Mouse (Mus musculus) heart, embryonic 12.5 days (tissue): ENCODE data around the gene Sult1a1. TPM values are rescaled to one million over a fixed set of nuclear protein-coding genes. Genes with fewer than 3 reads are reported as not detected.
"Not testable (repeated sequence)": the region's sequence is repeated elsewhere in the genome, so short reads cannot be mapped to it uniquely, and the experiment has no call there.

ENCODE experiments used
- ATAC-seq: fragments of 200-750 bp; cut with Nextera tagmentation; 2 replicates; pipeline ENCODE4 v1.8.0; 2017; ENCODE audit warnings: moderate TSS enrichment, moderate library complexity; ENCODE audit not compliant: insufficient number of reproducible peaks, low FRiP score
- H3K27ac ChIP-seq: fragments of 300-500 bp; sonication (generic); 2 replicates; pipeline ENCODE4 v1.5.1; 2016; ENCODE audit warnings: mild to moderate bottlenecking, moderate library complexity; ENCODE audit not compliant: poor library complexity, severe bottlenecking
- H3K27me3 ChIP-seq: fragments of 300-500 bp; sonication (generic); replicated peaks from 2 replicates; pipeline ENCODE4 v1.6.1; 2016; ENCODE audit warnings: mild to moderate bottlenecking, moderate library complexity
- H3K36me3 ChIP-seq: fragments of 300-500 bp; sonication (generic); 2 replicates; pipeline ENCODE4 v1.6.1; 2016; ENCODE audit warnings: mild to moderate bottlenecking, moderate library complexity
- H3K4me1 ChIP-seq: fragments of 300-500 bp; sonication (generic); replicated peaks from 2 replicates; pipeline ENCODE4 v1.6.1; 2016; ENCODE audit warnings: mild to moderate bottlenecking
- H3K4me2 ChIP-seq: fragments of 300-500 bp; sonication (generic); 2 replicates; pipeline ENCODE4 v1.6.1; 2016; ENCODE audit warnings: mild to moderate bottlenecking, moderate library complexity
- H3K4me3 ChIP-seq: fragments of 300-500 bp; sonication (generic); 2 replicates; pipeline ENCODE4 v1.5.1; 2016; ENCODE audit warnings: mild to moderate bottlenecking
- H3K9ac ChIP-seq: fragments of 300-500 bp; sonication (generic); 2 replicates; pipeline ENCODE4 v1.6.1; 2016; ENCODE audit warnings: mild to moderate bottlenecking, moderate library complexity
- H3K9me3 ChIP-seq: fragments of 300-500 bp; sonication (generic); replicated peaks from 2 replicates; pipeline ENCODE4 v1.6.1; 2016; ENCODE audit warnings: mild to moderate bottlenecking, moderate library complexity
- WGBS: fragments of 180-500 bp; shearing (Covaris S2); methylation state at CpG from one replicate; pipeline ENCODE4 v1.1.7; 2016; 5-methylcytosine and 5-hydroxymethylcytosine counted together
- polyA plus RNA-seq: library from polyadenylated mRNA; unstranded; fragments of >200 nt; fragmentation: Nextera tagmentation; extraction: Ambion mirVana; gene quantifications from 2 replicates; pipeline ENCODE4 v1.2.1, GENCODE M21; 2016

Sult1a1 gene
- polyA plus RNA-seq, 1 experiment from 2014 or later, result 3.7 TPM

DNA sequence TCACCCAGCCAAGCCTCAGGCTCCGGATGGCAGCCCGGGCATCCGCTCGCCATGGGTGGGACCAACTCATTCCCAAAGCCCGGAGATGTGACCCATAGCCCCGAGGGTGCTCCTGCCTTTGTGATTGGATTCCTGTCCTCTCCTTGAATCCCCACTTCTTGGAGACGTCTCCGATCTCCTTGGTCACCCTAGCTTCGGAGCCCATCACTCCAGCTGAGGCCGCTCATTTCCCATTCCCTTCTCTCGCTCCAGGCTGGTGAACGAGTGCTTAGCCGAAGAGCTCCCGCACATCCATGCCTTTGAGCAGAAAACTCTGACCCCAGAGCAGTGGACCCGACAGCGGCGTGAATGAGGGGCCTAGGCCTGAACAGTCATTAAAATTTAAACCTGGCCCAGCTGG lies 20.1 kb upstream of the Sult1a1 start:
- WGBS, result 4% methylated on average over 17 of the region's 17 CpGs
- Histone ChIP-seq H3K36me3 (peaks cover 15% of the 10 kb centered on the region), H3K4me1 (peaks cover 21% of the 10 kb centered on the region), H3K27me3 (no peaks in the 10 kb centered on the region), H3K4me2 (peak overlapping the region; percentile 82), H3K9ac (peak overlapping the region; percentile 93), H3K27ac (0 out of 2 replicates have a peak overlapping the region, but pooled peaks have one; percentile 95), H3K4me3 (peak overlapping the region; percentile 87), H3K9me3 (no peaks in the 10 kb centered on the region)
- no peak for ATAC-seq

DNA sequence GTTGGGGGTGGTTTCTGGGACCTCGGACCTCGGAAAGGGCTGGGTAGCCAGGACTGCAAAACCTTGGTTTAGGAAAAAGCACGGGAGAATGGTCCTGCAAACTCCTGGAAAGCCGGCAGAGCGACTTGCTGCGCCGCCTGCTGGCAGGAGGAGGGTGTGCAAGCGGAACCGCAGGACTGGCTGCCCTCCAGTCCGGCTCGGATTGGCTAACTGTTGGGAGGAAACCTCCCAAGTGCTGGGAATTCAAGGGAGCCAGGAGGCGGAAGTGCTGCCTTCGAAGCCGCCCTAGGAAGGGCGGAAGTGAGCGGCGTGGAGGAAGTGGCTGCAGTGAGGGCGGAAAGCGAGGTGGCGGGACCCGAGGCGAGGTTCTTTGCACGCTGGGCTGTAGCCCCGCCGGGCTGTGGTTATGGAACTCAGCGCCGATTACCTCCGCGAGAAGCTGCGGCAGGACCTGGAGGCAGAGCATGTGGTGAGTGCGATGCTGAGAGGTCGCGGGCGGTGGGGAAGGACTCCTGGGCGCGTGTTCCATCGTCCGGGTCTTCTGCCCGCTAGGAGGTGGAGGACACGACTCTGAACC lies 19.5 kb upstream of the Sult1a1 start, which contains the start of gene Slx1b:
Gene Slx1b, minus strand, starts transcription at position 154 of the 577 bp plus-strand sequence.
- peak; percentile 97 for ATAC-seq
- Histone ChIP-seq H3K27ac (peak within 1 kb of the TSS; percentile 95), H3K27me3 (no peaks in the 10 kb centered on the region), H3K4me2 (peak within 1 kb of the TSS; percentile 82), H3K4me1 (peaks cover 18% of the 10 kb centered on the region), H3K4me3 (peak within 1 kb of the TSS; percentile 87), H3K9me3 (no peaks in the 10 kb centered on the region), H3K9ac (peak within 1 kb of the TSS; percentile 93), H3K36me3 (peaks cover 21% of the 10 kb centered on the region)
- WGBS, result under 1% methylated on average over 40 of the region's 40 CpGs

DNA sequence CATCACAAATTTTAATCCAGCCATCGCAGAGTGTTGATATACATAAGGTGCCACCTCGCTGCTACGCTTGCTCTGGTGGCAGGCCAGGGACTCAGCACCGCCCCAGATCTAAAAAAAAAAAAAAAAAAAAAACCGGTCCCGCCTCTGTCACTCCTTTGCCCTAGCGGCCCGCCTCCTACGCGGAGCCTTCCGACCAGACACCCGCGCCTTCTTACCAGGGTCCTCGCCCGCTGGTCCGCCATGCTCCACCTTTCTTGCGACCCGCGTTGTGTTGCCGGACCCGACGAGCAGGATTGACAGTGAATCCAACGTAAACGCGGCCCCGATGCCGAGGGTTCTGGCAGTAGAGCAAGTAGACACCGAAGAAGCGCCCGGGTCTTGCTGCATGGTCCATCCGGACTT lies 19.0 kb upstream of the Sult1a1 start, which contains the start of gene Bola2:
Gene Bola2, plus strand, starts transcription at position 192 of the 402 bp plus-strand sequence.
- peak within 1 kb of the TSS; percentile 95 for H3K27ac ChIP-seq
- peak; percentile 82 for ATAC-seq
- under 1% methylated on average over 31 of the region's 31 CpGs for WGBS
- H3K36me3 ChIP-seq, result peaks cover 23% of the 10 kb centered on the region
- H3K27me3 ChIP-seq, result no peaks in the 10 kb centered on the region
- H3K4me3 ChIP-seq, result peak within 1 kb of the TSS; percentile 87
- no peaks in the 10 kb centered on the region for H3K9me3 ChIP-seq
- H3K4me1 ChIP-seq, result peaks cover 16% of the 10 kb centered on the region
- peak within 1 kb of the TSS; percentile 93 for H3K9ac ChIP-seq
- H3K4me2 ChIP-seq, result peak within 1 kb of the TSS; percentile 82

DNA sequence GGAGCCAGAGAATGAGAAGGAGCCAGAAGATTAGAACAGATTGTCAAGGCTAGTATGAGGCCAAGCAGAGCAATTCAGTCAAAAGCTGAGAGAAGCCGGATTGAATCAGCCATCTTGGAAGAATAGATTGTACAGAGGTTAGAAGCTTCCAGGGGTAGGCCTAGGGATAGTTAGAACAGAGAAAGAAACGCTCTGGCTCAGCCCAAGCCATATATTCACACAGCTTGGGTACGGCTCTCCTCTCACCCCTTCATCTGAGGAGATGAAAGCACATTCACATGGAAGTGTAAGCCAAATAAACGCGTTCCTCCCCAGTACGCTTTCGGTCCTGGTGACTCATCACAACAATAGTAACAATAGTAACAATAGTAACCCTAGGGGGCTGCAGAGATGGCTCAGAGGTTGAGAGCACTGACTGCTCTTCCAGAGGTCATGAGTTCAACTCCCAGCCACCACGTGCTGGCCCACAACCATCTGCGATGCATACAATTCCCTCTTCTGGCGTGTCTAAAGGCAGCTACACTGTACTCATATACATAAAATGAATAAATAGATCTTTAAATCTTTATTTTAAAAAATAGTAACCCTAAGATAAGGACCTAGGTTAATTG lies 18.3 kb upstream of the Sult1a1 start:
- Histone ChIP-seq H3K9me3 (no peaks in the 10 kb centered on the region), H3K4me1 (peaks cover 13% of the 10 kb centered on the region), H3K4me3 (peak overlapping the region; percentile 87), H3K36me3 (peaks cover 29% of the 10 kb centered on the region), H3K9ac (no peak overlapping the region), H3K4me2 (peak overlapping the region; percentile 82), H3K27me3 (no peaks in the 10 kb centered on the region), H3K27ac (no peak overlapping the region)
- 54% methylated on average over 10 of the region's 10 CpGs for WGBS
- no peak for ATAC-seq

DNA sequence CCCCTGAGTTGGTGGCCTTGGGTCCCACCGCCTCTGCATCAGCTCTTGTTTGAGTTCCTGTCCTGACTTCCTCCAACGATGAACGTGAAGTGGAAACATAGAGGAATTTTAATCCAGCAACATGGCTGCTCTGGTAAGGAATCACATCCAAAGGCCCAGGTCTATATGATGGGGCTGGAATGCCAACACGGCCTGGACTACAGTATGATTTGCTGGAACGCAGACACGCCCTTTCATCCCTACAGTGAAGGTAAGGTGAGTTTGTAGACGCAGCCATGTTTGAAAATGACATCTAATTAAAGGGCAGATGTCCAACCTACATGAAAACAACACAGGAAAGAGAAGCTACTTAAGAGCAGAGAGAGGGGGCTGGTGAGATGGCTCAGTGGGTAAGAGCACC lies 17.5 kb upstream of the Sult1a1 start:
- H3K27me3 ChIP-seq, result no peaks in the 10 kb centered on the region
- no peak overlapping the region for H3K4me3 ChIP-seq
- no peak overlapping the region for H3K4me2 ChIP-seq
- no peak for ATAC-seq
- 87% methylated on average over 7 of the region's 7 CpGs for WGBS
- peaks cover 30% of the 10 kb centered on the region for H3K36me3 ChIP-seq
- no peaks in the 10 kb centered on the region for H3K9me3 ChIP-seq
- no peak overlapping the region for H3K27ac ChIP-seq
- no peak overlapping the region for H3K9ac ChIP-seq
- H3K4me1 ChIP-seq, result peaks cover 13% of the 10 kb centered on the region

DNA sequence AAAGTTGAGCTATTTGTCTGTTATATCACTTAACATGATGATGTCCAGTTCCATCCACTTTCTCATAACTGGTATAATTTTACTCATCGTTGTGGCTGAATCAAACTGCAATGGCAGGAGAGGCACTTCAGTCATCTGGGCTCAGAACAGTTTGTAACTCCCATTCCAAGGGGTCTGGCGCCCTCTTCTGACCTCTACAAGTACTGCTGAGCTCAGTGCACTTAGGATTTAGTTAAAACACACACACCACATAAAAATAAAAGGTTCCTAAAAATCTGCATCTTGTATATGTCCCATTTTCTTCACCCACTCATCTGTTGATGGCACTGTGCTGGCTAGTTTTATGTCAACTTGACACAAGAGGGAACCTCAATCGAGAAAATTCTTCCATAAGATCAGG lies 17.0 kb upstream of the Sult1a1 start:
- Histone ChIP-seq H3K4me3 (no peak overlapping the region), H3K27me3 (no peaks in the 10 kb centered on the region), H3K27ac (no peak overlapping the region), H3K4me1 (peaks cover 13% of the 10 kb centered on the region), H3K9ac (no peak overlapping the region), H3K4me2 (no peak overlapping the region), H3K9me3 (no peaks in the 10 kb centered on the region), H3K36me3 (peaks cover 30% of the 10 kb centered on the region)
- no peak for ATAC-seq
- WGBS, result 34% methylated on average over 3 of the region's 3 CpGs

DNA sequence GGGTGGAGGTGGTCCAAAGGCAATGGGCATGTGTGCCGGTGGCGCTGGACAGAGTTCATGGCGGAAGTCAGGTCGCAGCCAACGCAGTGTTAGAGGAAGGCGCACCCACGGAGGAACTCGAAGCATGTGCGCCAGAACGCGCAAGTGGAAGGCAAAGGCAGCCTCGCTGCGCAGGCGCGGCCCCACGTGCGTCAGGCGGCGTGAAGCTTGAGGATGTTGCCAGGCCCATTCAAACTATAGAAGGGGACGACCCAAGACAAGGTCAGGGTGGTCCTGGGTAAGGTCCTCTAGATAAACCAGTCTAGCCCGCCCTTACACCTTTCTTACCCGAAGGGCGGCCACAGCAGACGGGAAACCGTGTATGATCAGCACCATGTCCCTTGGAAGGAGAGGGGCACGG lies 16.2 kb upstream of the Sult1a1 start:
- Histone ChIP-seq H3K4me2 (no peak overlapping the region), H3K9ac (no peak overlapping the region), H3K4me3 (no peak overlapping the region), H3K36me3 (peaks cover 30% of the 10 kb centered on the region), H3K27ac (no peak overlapping the region), H3K9me3 (no peaks in the 10 kb centered on the region), H3K4me1 (peaks cover 18% of the 10 kb centered on the region), H3K27me3 (no peaks in the 10 kb centered on the region)
- 90% methylated on average over 26 of the region's 26 CpGs for WGBS
- ATAC-seq, result no peak

DNA sequence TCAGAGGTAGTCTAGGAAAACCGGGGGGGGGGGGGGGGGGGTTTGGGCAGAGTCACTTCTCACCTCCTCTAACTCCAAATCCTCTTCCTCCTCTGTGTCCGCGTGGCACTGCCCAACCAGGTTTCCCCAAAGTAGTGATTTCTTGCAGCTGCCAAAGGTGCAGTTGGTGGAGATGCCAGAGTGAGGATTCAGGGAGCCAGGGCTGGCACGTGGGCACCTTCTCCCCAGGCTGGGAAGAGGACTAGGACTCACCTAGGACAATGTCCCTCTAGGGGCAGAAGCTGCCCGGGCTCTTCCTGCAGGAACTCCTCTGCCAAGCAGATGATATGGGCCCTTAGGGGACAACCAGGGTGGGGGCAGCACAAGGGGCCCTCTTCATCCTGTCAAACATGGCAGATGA lies 15.4 kb upstream of the Sult1a1 start:
- no peak overlapping the region for H3K27ac ChIP-seq
- no peaks in the 10 kb centered on the region for H3K9me3 ChIP-seq
- WGBS, result 77% methylated on average over 5 of the region's 5 CpGs
- no peak for ATAC-seq
- peaks cover 30% of the 10 kb centered on the region for H3K36me3 ChIP-seq
- no peaks in the 10 kb centered on the region for H3K27me3 ChIP-seq
- no peak overlapping the region for H3K4me3 ChIP-seq
- H3K9ac ChIP-seq, result no peak overlapping the region
- no peak overlapping the region for H3K4me2 ChIP-seq
- peaks cover 20% of the 10 kb centered on the region for H3K4me1 ChIP-seq

DNA sequence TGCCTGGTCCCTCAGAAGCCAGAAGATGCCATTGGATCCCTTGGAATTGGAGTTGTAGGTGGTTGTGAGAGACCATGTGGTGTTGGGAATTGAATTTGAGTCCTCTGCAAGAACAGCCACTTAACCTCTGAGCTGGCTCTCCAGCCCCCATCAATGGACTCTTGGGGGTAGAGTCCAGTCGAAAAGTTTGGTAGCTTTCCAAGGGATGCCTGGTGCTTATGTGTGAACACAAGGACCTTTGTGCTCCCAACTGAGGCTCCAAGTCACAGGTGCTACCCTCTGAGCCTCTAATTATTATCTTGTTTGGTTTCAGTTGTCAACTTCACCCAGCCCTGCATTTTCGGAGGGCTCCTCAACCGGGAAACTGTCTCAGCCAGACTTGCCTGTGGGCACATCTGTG lies 14.5 kb upstream of the Sult1a1 start:
- no peaks in the 10 kb centered on the region for H3K9me3 ChIP-seq
- ATAC-seq, result no peak
- WGBS, result 81% methylated on average over 3 of the region's 3 CpGs

DNA sequence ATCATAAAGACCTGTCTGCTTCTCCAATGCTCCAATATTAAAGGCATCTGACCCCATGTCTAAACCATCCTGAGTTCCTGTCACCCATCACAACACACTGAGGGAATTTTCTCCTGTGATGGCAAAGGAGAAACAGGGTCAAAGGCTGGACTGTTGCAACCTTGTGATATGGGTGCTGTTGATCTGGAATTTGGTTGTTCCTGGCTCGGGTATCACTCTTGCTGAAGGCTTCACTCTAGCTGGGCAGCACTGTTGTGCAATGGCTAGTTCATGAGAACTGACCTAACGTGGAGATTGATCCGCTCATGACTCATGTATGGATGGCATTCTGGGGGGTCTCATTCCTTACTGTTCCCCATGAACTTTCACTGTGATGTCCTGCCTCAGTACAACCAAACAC lies 12.8 kb upstream of the Sult1a1 start:
- Histone ChIP-seq H3K4me2 (no peak overlapping the region), H3K27me3 (no peaks in the 10 kb centered on the region), H3K9ac (no peak overlapping the region), H3K27ac (no peak overlapping the region), H3K36me3 (peaks cover 30% of the 10 kb centered on the region), H3K9me3 (no peaks in the 10 kb centered on the region), H3K4me1 (peaks cover 17% of the 10 kb centered on the region), H3K4me3 (no peak overlapping the region)
- 79% methylated on average over 3 of the region's 3 CpGs for WGBS
- no peak for ATAC-seq

More for the DNA sequence above, 14.5 kb upstream of the Sult1a1 start:
- no peaks in the 10 kb centered on the region for H3K27me3 ChIP-seq
- no peak overlapping the region for H3K4me3 ChIP-seq
- peaks cover 22% of the 10 kb centered on the region for H3K4me1 ChIP-seq
- H3K27ac ChIP-seq, result no peak overlapping the region
- peaks cover 30% of the 10 kb centered on the region for H3K36me3 ChIP-seq
- H3K9ac ChIP-seq, result no peak overlapping the region
- H3K4me2 ChIP-seq, result no peak overlapping the region

DNA sequence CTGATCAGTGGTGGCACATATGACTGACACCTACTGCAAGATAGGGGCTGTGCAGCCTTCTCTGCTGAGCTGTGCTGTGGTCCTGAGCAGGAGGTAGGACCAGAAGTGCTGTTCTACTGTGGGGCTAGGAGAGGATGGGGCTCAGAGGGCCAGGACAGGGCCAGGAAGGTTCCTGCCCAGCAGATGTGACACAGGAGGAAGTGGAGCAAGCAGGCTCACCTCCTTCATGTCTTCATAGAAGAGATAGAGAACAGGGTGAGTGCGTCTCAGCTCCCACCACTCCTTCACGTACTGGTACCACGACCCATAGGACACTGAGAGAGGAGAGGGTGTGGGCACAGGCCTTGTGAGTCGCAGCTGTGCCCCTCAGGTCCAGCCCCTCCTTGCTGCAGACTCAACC lies 11.9 kb upstream of the Sult1a1 start:
- ATAC-seq, H3K9me3 ChIP-seq, H3K4me2 ChIP-seq, H3K4me3 ChIP-seq, H3K27me3 ChIP-seq, H3K27ac ChIP-seq, H3K9ac ChIP-seq: not testable (repeated sequence)
- WGBS, result 63% methylated on average over 4 of the region's 4 CpGs
- Histone ChIP-seq H3K36me3 (peaks cover 30% of the 10 kb centered on the region), H3K4me1 (peaks cover 17% of the 10 kb centered on the region)
